Mouse (Mus musculus) hindlimb bud, embryonic 11.5 days (tissue): ENCODE results near the gene Tdrd7.

Source experiments
- DNase-seq: peaks from one replicate; pipeline ENCODE4 v3.0.0-alpha.2; 2012; ENCODE audit warnings: low read depth, low spot score; ENCODE audit errors: extremely low spot score

Tdrd7 gene

GRCm38 (mm10) chr4:46082555-46082954 lies 117.4 kb downstream of the Tdrd7 start:
- no peak for DNase-seq
